Mouse (Mus musculus) left cerebral cortex, adult 18-20 months (tissue): ENCODE measurements at regions not wholly inside any gene's neighbourhood (a gene's known extent, or its start where the extent isn't known, plus 50 kb on each side); places are given as distances from the start of the nearest gene placed in this dataset.

Source experiments
- DNase-seq, 2 experiments: peaks; one replicate each; pipeline ENCODE4 v3.0.0; 2021 to 2022; ENCODE audit warnings: low spot score in 2 of 2, mixed read lengths in 1 of 2

DNA sequence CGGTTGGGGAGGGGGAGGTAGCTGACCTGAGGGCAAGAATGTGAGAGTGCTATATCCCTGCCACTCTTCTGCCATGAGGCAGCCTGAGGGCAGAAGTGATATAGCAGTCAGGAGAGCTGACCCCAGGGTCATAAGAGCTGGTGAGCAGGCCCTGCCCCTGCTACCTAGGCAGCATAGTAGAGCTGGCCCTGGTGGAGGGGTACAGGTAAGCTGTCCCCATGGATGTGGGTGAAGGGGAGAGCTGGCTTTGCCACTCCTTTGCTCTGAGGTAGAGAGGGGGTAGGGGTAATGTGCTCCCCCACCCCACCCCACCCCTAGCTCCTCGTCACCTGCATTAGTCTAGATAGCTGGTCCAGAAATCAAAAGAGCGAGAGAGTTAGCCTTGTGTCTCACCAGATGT is 61.3 kb upstream of the Gm3839 start:
- DNase-seq = no peak

DNA sequence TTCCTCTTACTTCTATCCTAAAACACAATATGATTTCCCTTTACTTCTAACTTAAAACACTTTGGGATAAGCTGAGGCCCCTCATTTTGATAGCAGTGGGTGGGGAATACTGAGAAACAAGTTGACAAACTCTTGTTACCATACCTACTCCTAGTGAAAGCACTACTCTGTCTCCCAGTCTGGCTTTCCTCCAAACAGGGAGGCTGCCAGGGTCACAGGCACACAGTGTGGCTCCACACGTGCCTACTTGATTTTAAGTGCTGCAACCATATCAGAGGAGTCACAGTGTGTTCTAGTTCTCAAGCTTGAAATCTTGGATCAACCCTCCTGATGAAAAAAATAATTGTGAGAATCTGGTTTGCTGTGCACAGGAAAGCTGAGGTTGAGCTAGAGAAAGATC is 65.8 kb upstream of the Gm3839 start:
- DNase-seq = no peak

GRCm38 (mm10) chr14:11428256-11429240 is 72.0 kb upstream of the Gm3839 start:
- DNase-seq = peak; percentile 20 to 36

- DNase-seq = peak; percentile 13 to 41
Observed at GRCm38 (mm10) chr14:11435166-11435784, 78.7 kb upstream of the Gm3839 start.

DNA sequence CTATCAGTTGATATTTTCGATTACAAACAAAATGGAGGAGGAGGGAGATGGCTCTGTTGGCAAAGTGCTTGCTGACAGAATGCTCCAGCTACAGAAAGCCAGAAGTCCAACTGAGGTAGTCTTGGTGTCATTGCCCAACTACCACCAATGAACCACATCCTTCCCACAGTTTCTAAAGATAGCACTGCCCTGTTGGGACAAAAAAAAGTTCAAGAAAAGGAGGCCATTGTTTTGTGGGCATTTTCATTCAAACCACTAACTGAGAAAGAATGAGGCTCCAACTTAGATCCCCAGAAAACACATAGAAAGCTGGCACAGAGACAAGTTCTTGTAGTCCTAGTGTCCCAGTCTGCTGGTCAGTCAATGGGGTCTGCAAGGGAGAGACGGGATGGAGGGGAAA is 82.1 kb upstream of the Gm3839 start:
- DNase-seq = no peak

- DNase-seq = no peak
Observed at GRCm38 (mm10) chr14:11440176-11440575, 83.7 kb upstream of the Gm3839 start.

DNA sequence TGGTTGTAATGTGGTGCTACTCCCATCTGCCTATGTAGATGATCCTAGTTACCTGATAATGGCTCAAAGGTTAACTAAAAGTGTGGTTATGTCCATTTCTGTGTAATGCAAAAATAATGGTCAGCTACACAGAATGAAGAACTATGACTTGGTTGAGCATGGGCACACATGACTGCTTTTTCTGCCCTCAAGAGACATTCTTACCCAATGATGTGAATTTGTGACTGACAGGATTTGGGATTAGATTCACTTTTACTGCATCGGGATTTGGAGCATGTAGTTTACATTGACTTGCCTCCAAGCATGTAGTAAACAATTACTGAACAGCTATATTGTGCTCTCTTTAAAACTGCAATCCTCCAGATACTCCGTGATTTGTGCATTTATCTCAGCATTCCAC is 93.4 kb upstream of the Gm3839 start:
- DNase-seq = no peak

DNA sequence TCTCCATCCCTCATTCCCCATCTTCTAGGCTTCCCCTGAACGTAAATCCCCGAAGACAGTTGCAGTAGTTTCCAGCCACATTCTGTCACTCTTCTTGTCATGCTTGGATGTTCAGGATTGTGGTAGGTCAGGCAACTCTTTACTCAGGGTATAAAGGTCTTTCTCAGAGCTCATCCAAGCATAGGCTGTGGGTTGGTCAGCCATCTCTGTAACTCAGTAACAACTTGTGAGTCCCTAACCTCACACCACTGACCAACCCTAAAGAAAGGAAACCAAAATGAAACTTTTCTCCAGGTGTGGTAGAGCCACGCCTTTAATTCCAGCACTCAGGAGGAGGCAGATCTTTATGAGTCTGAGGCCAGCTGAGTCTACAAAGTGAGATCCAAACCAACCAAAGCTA is 75.6 kb upstream of the Ptprg start:
- DNase-seq = no peak

DNA sequence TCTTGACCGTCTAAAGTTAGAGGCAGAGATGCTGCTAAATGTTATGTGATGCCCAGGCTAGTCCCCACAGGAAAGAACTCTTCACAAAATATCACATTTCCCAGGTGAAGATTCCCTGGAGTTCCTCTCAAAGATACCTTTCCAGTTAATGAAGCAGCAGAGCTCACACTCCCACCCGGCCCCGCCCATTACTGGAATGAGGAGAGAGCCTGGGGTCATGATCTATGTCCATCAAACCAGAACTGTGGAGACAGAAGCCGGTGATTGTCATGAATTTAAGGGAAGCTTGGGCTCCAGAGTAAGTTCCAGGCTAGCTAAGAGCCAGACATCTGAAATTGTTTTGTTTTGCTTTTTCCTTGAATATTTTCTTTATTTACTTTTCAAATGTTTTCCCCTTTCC is 71.2 kb upstream of the Ptprg start:
- DNase-seq = no peak

DNA sequence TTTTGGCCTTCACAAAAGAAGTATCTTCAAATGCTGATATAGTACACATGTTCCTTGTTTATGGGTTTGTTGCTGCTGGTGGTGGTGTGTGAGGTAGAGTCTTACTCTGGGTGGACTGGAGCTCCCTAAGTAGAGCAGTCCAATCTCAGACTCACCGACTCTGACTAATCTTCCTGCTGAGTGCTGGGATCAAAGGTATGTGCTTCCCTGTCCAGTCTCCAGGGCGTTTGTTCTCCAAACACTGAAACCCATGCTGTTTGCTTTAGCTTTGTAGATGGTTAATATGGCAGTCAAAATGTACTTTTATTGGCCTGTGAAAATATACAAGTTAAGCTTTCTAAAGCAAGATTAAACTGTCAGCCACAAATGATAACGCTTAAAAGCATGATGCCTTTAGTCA is 67.0 kb upstream of the Ptprg start:
- no peak for DNase-seq

GRCm38 (mm10) chr14:11501744-11502143 is 51.6 kb upstream of the Ptprg start:
- no peak for DNase-seq

DNA sequence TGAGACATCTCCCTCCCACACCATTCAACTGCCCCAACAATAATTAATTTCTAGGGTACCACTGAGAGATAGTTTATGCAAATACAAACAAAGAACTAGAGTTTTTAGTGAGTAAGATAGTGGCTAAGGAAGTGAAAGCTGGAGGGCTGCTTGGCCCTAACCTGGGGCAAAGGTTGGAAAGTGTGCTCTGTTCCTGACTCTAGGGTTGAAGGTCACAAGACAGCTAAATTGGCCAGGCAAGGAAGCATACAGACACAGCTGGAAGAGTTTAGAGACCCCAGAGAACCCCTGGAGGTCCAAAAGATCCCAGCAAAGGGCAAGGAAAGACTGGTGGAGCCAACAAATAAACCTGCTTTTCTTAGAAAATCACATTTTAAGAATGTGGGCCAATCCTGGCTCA is 50.2 kb upstream of the Ptprg start:
- DNase-seq = no peak
